Mouse (Mus musculus) bone marrow macrophage, adult 2 months (primary cell): ENCODE measurements around the gene Aifm1. TPM values are rescaled to one million over a fixed set of nuclear protein-coding genes. Genes with fewer than 3 reads are reported as not detected.

Experiments
- H3K27ac ChIP-seq: 2 replicates; pipeline ENCODE4 v1.5.1; 2012; ENCODE audit warnings: low read depth, low read length; ENCODE audit not compliant: insufficient read depth
- H3K4me1 ChIP-seq: 2 replicates; pipeline ENCODE4 v1.6.1; 2012; ENCODE audit warnings: low read length; ENCODE audit not compliant: control insufficient read depth, insufficient read depth
- H3K4me3 ChIP-seq: 2 replicates; pipeline ENCODE4 v1.5.1; 2012; ENCODE audit warnings: mild to moderate bottlenecking, low read length, moderate library complexity; ENCODE audit not compliant: insufficient read depth
- CTCF ChIP-seq: IDR thresholded peaks from 2 replicates; pipeline ENCODE4 v1.5.1; 2012; ENCODE audit warnings: low read depth, mild to moderate bottlenecking, low read length, moderate library complexity
- POLR2A ChIP-seq: IDR thresholded peaks from 2 replicates; pipeline ENCODE4 v1.6.1; 2012; ENCODE audit warnings: mild to moderate bottlenecking, low read depth, low read length, borderline replicate concordance
- polyA plus RNA-seq: library from polyadenylated mRNA; stranded (reverse); fragments of >200 nt; gene quantifications from 2 replicates; pipeline ENCODE4 v1.2.4, GENCODE M21; 2012; ENCODE audit not compliant: missing spikeins, insufficient read depth, insufficient read length

Gene Aifm1
- 18.5 and 23.3 TPM in 2 replicates for polyA plus RNA-seq

- H3K27ac ChIP-seq, result peak within 1 kb of the TSS; percentile 35; the same call in 1 of the 2 replicates
- peak within 1 kb of the TSS; percentile 79 for H3K4me3 ChIP-seq
- TF ChIP-seq POLR2A (no peak), CTCF (no peak)
- peaks cover 4% of the 10 kb centered on the region; the same call in 1 of the 2 replicates for H3K4me1 ChIP-seq
Measured at GRCm38 (mm10) chrX:48513166-48513807, at the start of gene Aifm1. Aifm1 (minus strand) TSS chrX:48513563.

GRCm38 (mm10) chrX:48532175-48532574 is 18.8 kb upstream of the Aifm1 start:
- H3K27ac ChIP-seq, result no peak overlapping the region
- no peak overlapping the region for H3K4me3 ChIP-seq
- H3K4me1 ChIP-seq, result no peaks in the 10 kb centered on the region
- TF ChIP-seq CTCF (no peak), POLR2A (no peak)

GRCm38 (mm10) chrX:48526435-48526834 is 13.1 kb upstream of the Aifm1 start:
- peak overlapping the region; percentile 75 for H3K27ac ChIP-seq
- no peak for TF ChIP-seq CTCF
- no peak for TF ChIP-seq POLR2A

GRCm38 (mm10) chrX:48525866-48526265 is 12.5 kb upstream of the Aifm1 start:
- TF ChIP-seq CTCF (no peak), POLR2A (no peak)
- Histone ChIP-seq H3K4me1 (peaks cover 42% of the 10 kb centered on the region), H3K4me3 (no peak overlapping the region), H3K27ac (peak overlapping the region; percentile 75)

More at GRCm38 (mm10) chrX:48526435-48526834, 13.1 kb upstream of the Aifm1 start:
- peaks cover 38% of the 10 kb centered on the region for H3K4me1 ChIP-seq
- no peak overlapping the region for H3K4me3 ChIP-seq

DNA sequence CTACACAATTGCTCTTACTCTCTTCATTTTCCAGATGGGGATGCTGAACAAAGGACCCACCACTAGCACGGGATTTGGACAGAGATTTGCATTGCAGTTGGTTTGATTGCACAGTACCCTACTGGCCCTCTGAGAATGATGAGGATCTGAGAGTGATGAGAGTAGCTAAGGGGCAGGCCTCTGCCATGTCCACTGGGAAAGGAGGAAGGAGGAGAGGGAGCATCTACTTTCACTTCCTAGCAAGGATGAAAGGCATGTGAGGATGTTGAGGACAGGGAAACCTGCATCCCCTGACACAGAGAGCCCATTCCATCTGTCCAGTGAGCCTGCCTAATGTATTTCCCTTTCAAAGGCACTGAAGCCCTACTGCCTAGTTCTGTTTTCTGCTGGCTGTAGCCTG is 12.0 kb upstream of the Aifm1 start:
- TF ChIP-seq POLR2A (no peak), CTCF (no peak)
- Histone ChIP-seq H3K27ac (peak overlapping the region; percentile 75), H3K4me1 (peaks cover 48% of the 10 kb centered on the region), H3K4me3 (no peak overlapping the region)

- TF ChIP-seq POLR2A, result no peak
- no peak for TF ChIP-seq CTCF
- H3K27ac ChIP-seq, result peak overlapping the region; percentile 56
- H3K4me3 ChIP-seq, result no peak overlapping the region
- H3K4me1 ChIP-seq, result peaks cover 50% of the 10 kb centered on the region
Measured at GRCm38 (mm10) chrX:48523512-48523911, 10.1 kb upstream of the Aifm1 start.

- peak overlapping the region; percentile 35 for H3K27ac ChIP-seq
- TF ChIP-seq POLR2A (no peak), CTCF (no peak)
- H3K4me3 ChIP-seq, result no peak overlapping the region
- peaks cover 47% of the 10 kb centered on the region for H3K4me1 ChIP-seq
Measured at GRCm38 (mm10) chrX:48521651-48522050, 8.3 kb upstream of the Aifm1 start.

DNA sequence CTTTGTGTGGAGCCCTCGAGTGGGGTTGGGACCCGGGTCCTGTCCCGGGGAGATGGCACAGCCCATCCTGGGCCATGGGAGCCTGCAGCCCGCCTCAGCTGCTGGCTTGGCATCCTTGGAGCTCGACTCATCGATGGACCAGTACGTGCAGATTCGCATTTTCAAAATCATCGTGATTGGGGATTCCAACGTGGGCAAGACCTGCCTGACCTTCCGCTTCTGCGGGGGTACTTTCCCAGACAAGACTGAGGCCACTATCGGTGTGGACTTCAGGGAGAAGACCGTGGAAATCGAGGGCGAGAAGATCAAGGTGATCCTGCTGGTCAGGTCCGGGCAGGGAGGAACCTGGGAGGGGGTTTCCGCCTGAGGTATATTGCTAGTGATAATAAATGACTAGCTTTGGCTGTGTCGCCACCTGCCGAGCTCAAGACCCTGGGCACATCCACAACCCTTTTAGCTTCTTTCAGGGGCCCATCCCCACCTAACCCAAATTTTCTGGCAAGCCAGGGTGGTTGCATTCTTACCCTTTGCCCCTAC is 6.3 kb upstream of the Aifm1 start:
- TF ChIP-seq POLR2A (no peak), CTCF (no peak)
- no peak overlapping the region for H3K27ac ChIP-seq
- peaks cover 36% of the 10 kb centered on the region for H3K4me1 ChIP-seq
- H3K4me3 ChIP-seq, result no peak overlapping the region

DNA sequence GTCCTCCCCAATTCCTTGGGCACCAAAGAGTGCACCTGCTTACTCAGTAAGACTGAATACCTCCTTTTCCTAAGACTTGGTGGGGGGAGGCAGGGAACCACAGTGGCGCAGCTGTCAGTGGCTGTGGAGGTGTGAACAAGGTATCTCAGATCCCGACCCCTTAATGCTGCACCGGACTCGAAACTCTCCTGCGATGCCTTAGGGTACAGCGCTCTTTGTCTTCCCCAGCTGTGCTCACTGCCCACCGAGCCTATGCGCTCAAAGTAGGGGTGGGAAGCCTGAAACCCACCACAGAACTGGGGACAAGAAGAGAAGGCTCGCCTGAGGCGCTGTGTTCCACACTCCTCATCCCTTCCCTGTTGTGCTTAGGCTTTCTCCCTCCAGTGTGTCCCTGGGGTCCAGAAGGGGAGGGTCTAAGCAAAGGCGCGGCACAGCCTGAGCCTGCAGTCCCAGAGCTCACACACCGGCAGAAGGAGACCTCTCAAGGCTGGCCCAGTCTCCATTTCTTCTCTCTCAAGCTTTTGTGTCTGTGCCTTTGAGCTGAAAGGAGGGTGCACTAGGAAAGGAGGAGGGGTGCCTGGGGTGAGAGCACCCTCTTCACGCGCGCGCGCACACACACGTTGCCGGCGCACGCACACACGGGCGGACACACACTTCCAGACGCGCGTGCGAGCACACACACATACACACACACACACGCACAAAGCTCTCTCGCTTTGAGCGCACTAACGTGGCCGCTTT is 5.6 kb upstream of the Aifm1 start, which contains the start of gene Rab33a:
Gene Rab33a (plus strand): TSS at position 478 of the 741 bp plus-strand sequence.
- no peak within 1 kb of the TSS for H3K4me3 ChIP-seq

More for the DNA sequence above, 5.6 kb upstream of the Aifm1 start, which contains the start of gene Rab33a:
- Histone ChIP-seq H3K27ac (no peak within 1 kb of the TSS), H3K4me1 (peaks cover 32% of the 10 kb centered on the region)
- no peak for TF ChIP-seq POLR2A
- no peak for TF ChIP-seq CTCF
